Mouse (Mus musculus): Measurements from ENCODE around the gene Esrrg.

DNA sequence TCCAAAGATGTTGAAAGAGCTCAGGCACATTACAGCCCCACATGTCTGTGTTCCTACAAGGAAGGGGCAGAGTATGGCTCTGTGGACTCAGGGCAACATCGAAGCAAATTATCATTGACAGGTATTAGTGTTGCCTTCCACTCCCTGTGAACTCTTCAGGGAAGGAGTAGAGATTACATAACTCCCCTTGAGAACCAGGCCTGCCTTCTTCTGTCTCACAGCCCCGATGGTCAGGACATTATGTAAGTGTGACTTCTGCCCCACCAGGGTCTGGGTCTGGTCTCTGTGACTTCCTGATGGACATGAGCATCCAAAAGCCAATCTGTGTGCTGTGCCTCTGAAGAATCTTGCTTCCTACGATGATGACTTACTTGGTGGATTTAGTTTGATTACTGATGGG is 438.6 kb downstream of the Esrrg start:
- TF ChIP-seq CTCF (IDR thresholded peaks at IDR 0.05; ENCODE audit: borderline replicate concordance, insufficient read depth, low read length) (no peak), POLR2A (IDR thresholded peaks at IDR 0.05; ENCODE audit: low read depth, low read length) (no peak)

Measured in embryonic fibroblast, embryonic 13.5 days (primary cell).